Mouse (Mus musculus): Measurements from ENCODE around the gene Phactr2. TPM values are rescaled to one million over a fixed set of nuclear protein-coding genes. Genes with fewer than 3 reads are reported as not detected.
A peak's percentile ranks its signal among the peaks of the same experiment; 100 is the strongest.

Gene Phactr2
- polyA plus RNA-seq, 1 experiment from 2014 or later, result 17.5 TPM

GRCm38 (mm10) chr10:13443647-13444046 is 30.6 kb downstream of the Phactr2 start:
- peaks cover 8% of the 10 kb centered on the region for H3K4me1 ChIP-seq (replicated peaks)
- no peak overlapping the region for H3K4me2 ChIP-seq (replicated peaks)
- no peaks in the 10 kb centered on the region for H3K27me3 ChIP-seq (replicated peaks)
- no peak for ATAC-seq
- H3K9me3 ChIP-seq, result no peaks in the 10 kb centered on the region
- H3K9ac ChIP-seq, result no peak overlapping the region
- 81% methylated on average over 6 of the region's 6 CpGs for WGBS
- no peak overlapping the region for H3K27ac ChIP-seq
- H3K4me3 ChIP-seq (replicated peaks), result no peak overlapping the region
- no peaks in the 10 kb centered on the region for H3K36me3 ChIP-seq

- no peaks in the 10 kb centered on the region for H3K27me3 ChIP-seq (replicated peaks)
- ATAC-seq, result no peak
- H3K4me1 ChIP-seq (replicated peaks), result no peaks in the 10 kb centered on the region
- H3K36me3 ChIP-seq, result no peaks in the 10 kb centered on the region
- H3K4me3 ChIP-seq (replicated peaks), result no peak overlapping the region
- H3K9ac ChIP-seq, result no peak overlapping the region
- H3K4me2 ChIP-seq (replicated peaks), result no peak overlapping the region
- 85% methylated on average over 4 of the region's 4 CpGs for WGBS
- H3K9me3 ChIP-seq, result no peaks in the 10 kb centered on the region
- H3K27ac ChIP-seq, result no peak overlapping the region
Observed at GRCm38 (mm10) chr10:13440292-13440691, 33.9 kb downstream of the Phactr2 start.

GRCm38 (mm10) chr10:13438118-13438821 is 35.9 kb downstream of the Phactr2 start:
- Histone ChIP-seq H3K36me3 (no peaks in the 10 kb centered on the region), H3K27ac (no peak overlapping the region), H3K9ac (no peak overlapping the region), H3K4me1 (replicated peaks) (no peaks in the 10 kb centered on the region), H3K4me3 (replicated peaks) (no peak overlapping the region), H3K4me2 (replicated peaks) (no peak overlapping the region), H3K27me3 (replicated peaks) (no peaks in the 10 kb centered on the region), H3K9me3 (no peaks in the 10 kb centered on the region)
- no peak for ATAC-seq
- WGBS, result 75% methylated on average over 10 of the region's 10 CpGs

- Histone ChIP-seq H3K9ac (no peak overlapping the region), H3K4me3 (replicated peaks) (no peak overlapping the region), H3K4me1 (replicated peaks) (no peaks in the 10 kb centered on the region), H3K27ac (no peak overlapping the region), H3K9me3 (no peaks in the 10 kb centered on the region), H3K27me3 (replicated peaks) (no peaks in the 10 kb centered on the region), H3K36me3 (no peaks in the 10 kb centered on the region), H3K4me2 (replicated peaks) (no peak overlapping the region)
- 85% methylated on average over 9 of the region's 9 CpGs for WGBS
- no peak for ATAC-seq
Observed at GRCm38 (mm10) chr10:13437011-13437410, 37.2 kb downstream of the Phactr2 start.

- Histone ChIP-seq H3K9me3 (no peaks in the 10 kb centered on the region), H3K4me1 (replicated peaks) (no peaks in the 10 kb centered on the region), H3K36me3 (no peaks in the 10 kb centered on the region), H3K27me3 (replicated peaks) (no peaks in the 10 kb centered on the region), H3K27ac (no peak overlapping the region), H3K9ac (no peak overlapping the region), H3K4me3 (replicated peaks) (no peak overlapping the region), H3K4me2 (replicated peaks) (no peak overlapping the region)
- ATAC-seq, result no peak
- WGBS, result 83% methylated on average over 7 of the region's 7 CpGs
Observed at GRCm38 (mm10) chr10:13433016-13433415, 41.2 kb downstream of the Phactr2 start.

- Histone ChIP-seq H3K36me3 (no peaks in the 10 kb centered on the region), H3K4me1 (replicated peaks) (no peaks in the 10 kb centered on the region), H3K9me3 (no peaks in the 10 kb centered on the region), H3K27me3 (replicated peaks) (no peaks in the 10 kb centered on the region), H3K27ac (no peak overlapping the region), H3K4me2 (replicated peaks) (no peak overlapping the region), H3K4me3 (replicated peaks) (no peak overlapping the region), H3K9ac (no peak overlapping the region)
- WGBS, result 54% methylated on average over 8 of the region's 8 CpGs
- no peak for ATAC-seq
Observed at GRCm38 (mm10) chr10:13431641-13432540, 42.3 kb downstream of the Phactr2 start.

- no peak overlapping the region for H3K27ac ChIP-seq
- no peak overlapping the region for H3K4me3 ChIP-seq (replicated peaks)
- ATAC-seq, result peak; percentile 58; the same call in 1 of the 2 replicates
- no peaks in the 10 kb centered on the region for H3K4me1 ChIP-seq (replicated peaks)
- no peaks in the 10 kb centered on the region for H3K9me3 ChIP-seq
- no peak overlapping the region for H3K9ac ChIP-seq
- no peaks in the 10 kb centered on the region for H3K27me3 ChIP-seq (replicated peaks)
- H3K4me2 ChIP-seq (replicated peaks), result no peak overlapping the region
- 13% methylated on average over 5 of the region's 5 CpGs for WGBS
- no peaks in the 10 kb centered on the region for H3K36me3 ChIP-seq
Observed at GRCm38 (mm10) chr10:13429766-13430165, 44.4 kb downstream of the Phactr2 start.

- Histone ChIP-seq H3K4me3 (replicated peaks) (no peak overlapping the region), H3K27ac (no peak overlapping the region), H3K4me1 (replicated peaks) (no peaks in the 10 kb centered on the region), H3K9ac (no peak overlapping the region), H3K4me2 (replicated peaks) (peak overlapping the region; percentile 7; the same call in 1 of the 2 replicates), H3K36me3 (no peaks in the 10 kb centered on the region), H3K9me3 (no peaks in the 10 kb centered on the region), H3K27me3 (replicated peaks) (no peaks in the 10 kb centered on the region)
- WGBS, result 54% methylated on average over 13 of the region's 13 CpGs
- 0 out of 2 replicates have a peak, but pooled peaks have one; percentile 51 for ATAC-seq
Observed at GRCm38 (mm10) chr10:13429240-13429639, 45.0 kb downstream of the Phactr2 start.

- Histone ChIP-seq H3K4me1 (replicated peaks) (no peaks in the 10 kb centered on the region), H3K9ac (no peak overlapping the region), H3K4me2 (replicated peaks) (no peak overlapping the region), H3K36me3 (no peaks in the 10 kb centered on the region), H3K9me3 (no peaks in the 10 kb centered on the region), H3K4me3 (replicated peaks) (no peak overlapping the region), H3K27me3 (replicated peaks) (no peaks in the 10 kb centered on the region), H3K27ac (no peak overlapping the region)
- 92% methylated on average over 7 of the region's 7 CpGs for WGBS
- ATAC-seq, result no peak
Observed at GRCm38 (mm10) chr10:13428536-13428935, 45.7 kb downstream of the Phactr2 start.

GRCm38 (mm10) chr10:13427599-13427998 is 46.6 kb downstream of the Phactr2 start:
- Histone ChIP-seq H3K4me3 (replicated peaks) (no peak overlapping the region), H3K27me3 (replicated peaks) (no peaks in the 10 kb centered on the region), H3K4me2 (replicated peaks) (no peak overlapping the region), H3K9ac (no peak overlapping the region), H3K9me3 (no peaks in the 10 kb centered on the region), H3K27ac (no peak overlapping the region), H3K36me3 (no peaks in the 10 kb centered on the region), H3K4me1 (replicated peaks) (no peaks in the 10 kb centered on the region)
- ATAC-seq, result no peak
- WGBS, result 88% methylated on average over 10 of the region's 10 CpGs

- no peak overlapping the region for H3K27ac ChIP-seq
- no peaks in the 10 kb centered on the region for H3K9me3 ChIP-seq
- no peaks in the 10 kb centered on the region for H3K4me1 ChIP-seq (replicated peaks)
- H3K4me2 ChIP-seq (replicated peaks), result no peak overlapping the region
- H3K9ac ChIP-seq, result no peak overlapping the region
- H3K4me3 ChIP-seq (replicated peaks), result no peak overlapping the region
- H3K36me3 ChIP-seq, result no peaks in the 10 kb centered on the region
- no peak for ATAC-seq
- 85% methylated on average over 9 of the region's 9 CpGs for WGBS
- H3K27me3 ChIP-seq (replicated peaks), result no peaks in the 10 kb centered on the region
Observed at GRCm38 (mm10) chr10:13425198-13425597, 49.0 kb downstream of the Phactr2 start.

- no peaks in the 10 kb centered on the region for H3K9me3 ChIP-seq
Observed at GRCm38 (mm10) chr10:13424508-13424907, 49.7 kb downstream of the Phactr2 start.

More at GRCm38 (mm10) chr10:13424508-13424907, 49.7 kb downstream of the Phactr2 start:
- Histone ChIP-seq H3K4me1 (replicated peaks) (no peaks in the 10 kb centered on the region), H3K27me3 (replicated peaks) (no peaks in the 10 kb centered on the region), H3K36me3 (no peaks in the 10 kb centered on the region), H3K4me3 (replicated peaks) (no peak overlapping the region), H3K27ac (no peak overlapping the region), H3K9ac (no peak overlapping the region), H3K4me2 (replicated peaks) (no peak overlapping the region)
- no peak for ATAC-seq
- 66% methylated on average over 17 of the region's 17 CpGs for WGBS

Measured in intestine, embryonic 15.5 days (tissue).